Mouse (Mus musculus) cerebellum, adult 18-20 months (tissue): ENCODE results near the gene Hsf2bp.

ENCODE experiments used
- DNase-seq, 2 experiments: peaks; one replicate each; pipeline ENCODE4 v3.0.0; 2021

The Hsf2bp gene

DNA sequence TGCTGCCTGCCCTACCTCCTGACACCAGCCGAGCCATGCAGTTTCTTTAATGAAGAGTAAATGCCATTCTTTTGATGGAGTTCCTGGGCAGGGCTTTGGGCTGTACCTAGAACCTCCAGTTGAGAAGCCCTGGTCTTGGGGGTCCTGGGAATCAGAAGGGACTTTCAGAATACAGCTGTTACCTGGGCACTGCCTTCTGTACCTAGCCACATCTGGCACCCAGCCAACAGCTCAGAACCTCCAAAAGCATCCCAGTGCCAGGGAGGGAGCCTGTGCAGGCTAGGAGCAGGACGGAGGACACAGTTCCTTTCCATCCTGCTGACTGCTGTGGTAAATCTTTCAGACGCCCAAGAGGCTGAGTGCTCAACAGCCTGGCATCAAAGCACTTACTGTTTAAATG, 100.3 kb downstream of the Hsf2bp start:
- no peak for DNase-seq

- no peak for DNase-seq
Observed at GRCm38 (mm10) chr17:31935091-31935830, 100.9 kb downstream of the Hsf2bp start.

DNA sequence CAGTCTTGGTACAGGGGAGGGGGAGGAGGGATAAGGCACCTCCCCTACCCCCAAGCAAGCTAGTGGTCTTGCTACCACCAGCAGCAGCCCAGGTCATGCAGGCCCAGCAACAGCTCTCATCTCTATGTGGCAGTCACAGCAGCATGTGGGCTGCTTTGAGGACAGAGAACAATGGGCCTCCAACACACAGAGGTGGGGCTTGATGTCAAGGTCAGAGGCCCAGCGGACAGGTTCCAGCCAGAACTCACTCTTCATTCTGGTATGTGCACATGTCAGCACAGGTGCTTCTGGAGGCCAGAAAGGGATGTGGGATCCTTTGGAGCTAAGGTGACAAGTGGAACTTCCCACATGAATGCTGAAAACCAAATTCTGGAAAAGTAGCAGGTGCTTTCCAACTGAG, 102.2 kb downstream of the Hsf2bp start:
- DNase-seq = no peak

GRCm38 (mm10) chr17:31931499-31931898, 104.7 kb downstream of the Hsf2bp start:
- no peak for DNase-seq

DNA sequence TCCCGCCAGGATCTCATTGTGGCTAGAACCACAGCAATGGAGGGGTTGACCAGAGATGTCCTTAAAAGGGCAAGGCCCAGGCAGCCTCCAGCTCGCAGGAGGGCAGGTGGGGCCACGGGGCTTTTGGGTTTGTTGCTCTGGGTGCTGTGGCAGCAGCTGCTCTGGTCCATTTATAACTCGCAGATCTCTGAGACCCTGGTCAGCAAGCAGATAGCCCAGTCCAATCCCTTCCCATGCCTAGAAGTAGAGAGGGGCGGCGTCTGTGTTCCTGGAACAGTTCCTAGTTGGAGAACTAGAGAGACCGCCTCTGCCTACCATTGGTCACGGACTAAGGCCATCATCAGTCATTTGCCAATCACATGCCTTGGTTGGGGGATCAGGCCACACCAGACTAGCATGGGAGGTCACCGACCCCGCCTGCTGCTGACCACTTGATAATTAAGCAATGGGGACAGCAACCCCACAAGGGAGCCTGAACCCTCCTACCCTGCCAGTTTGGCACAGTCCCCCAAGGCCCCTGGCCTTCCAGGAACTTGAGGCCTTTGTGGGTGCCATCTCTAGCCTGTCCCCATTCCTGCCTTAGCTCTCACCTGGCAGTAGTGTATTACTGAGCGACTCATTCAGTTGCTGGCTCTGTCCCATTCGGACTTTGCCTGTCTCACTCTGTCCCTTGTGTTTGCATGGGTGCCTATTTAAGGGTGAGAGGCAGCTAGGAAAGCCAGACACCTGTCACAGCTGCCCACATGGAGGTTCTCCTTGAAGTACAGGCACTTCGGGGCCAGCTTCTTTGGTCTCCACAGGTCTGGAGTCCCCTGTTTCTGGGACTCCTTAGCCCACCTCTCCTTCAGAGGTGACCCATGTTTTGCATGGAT, 106.1 kb downstream of the Hsf2bp start:
- no peak for DNase-seq

DNA sequence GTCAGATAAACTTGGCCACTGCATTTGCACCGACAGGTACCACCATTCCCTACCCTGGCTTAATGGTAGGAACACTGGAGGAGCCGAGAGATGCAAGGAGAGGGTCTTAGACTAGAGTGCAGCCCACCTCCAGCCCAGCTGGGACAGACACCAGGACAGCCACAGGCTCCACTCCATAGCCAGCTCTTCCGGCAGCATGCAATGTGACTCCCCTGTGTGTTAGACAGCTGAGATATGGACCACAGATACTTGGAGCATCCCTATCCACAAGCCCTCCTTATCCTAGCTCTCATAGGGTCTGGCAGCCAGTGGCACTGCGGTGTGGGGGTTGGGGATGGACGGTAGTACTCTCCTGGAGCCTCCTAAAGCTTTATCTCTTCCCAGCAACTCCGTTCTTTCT, 107.1 kb downstream of the Hsf2bp start:
- no peak for DNase-seq

DNA sequence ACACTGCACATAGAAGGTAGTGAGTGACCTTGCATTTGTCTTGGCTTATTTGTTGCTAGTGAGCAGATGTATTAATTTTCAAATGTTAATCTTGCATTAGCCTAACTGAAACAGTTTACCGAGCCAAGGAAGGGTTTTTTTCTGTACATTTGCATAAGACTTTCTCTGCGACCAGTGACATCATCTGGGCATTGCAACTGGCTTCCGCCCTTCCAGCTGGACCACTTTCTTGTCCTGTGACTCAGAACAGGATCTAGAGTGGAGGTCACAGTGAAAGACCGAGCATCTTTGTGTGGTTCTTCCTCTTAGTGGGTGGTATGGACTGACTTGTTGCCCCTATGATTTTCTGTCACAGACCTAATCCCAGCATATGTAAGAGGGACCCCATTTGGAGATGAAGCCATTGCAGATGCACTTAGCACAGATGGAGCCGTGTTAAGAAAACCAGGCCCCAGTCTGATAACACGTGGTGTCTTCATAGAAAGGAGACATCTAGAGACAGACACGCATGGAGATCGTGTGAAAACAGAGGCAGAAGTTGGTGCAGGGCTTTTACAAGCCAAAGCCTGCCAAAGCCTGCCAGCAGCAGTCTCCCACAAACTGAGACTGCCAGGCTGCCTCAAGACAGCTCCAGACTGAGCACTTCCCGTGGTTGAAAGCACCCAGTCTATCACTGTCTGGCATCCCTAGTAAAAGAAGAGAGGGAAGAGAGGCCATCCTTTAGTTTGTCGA, 108.1 kb downstream of the Hsf2bp start:
- DNase-seq = no peak

DNA sequence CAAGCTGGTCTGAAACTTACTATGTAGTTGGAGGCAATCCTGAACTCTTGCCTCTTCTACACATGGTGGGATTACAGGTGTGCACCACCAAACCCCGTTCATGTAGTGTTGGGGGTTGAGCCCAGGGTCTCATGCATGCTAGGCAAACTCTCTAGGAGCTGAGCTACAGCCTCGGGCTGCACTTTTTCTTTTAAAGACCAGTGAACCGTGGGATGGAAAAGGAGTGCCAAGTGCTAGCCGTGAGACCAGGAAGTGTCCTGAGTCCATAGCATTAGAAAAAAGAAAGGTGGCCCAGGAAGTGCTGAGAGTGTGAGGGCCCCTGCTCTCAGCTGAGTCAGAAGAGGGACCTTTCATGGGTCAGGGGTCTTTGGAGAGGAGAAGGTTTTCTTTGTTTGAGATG, 111.9 kb downstream of the Hsf2bp start:
- DNase-seq = no peak

GRCm38 (mm10) chr17:31923310-31923970, 112.7 kb downstream of the Hsf2bp start:
- no peak for DNase-seq

DNA sequence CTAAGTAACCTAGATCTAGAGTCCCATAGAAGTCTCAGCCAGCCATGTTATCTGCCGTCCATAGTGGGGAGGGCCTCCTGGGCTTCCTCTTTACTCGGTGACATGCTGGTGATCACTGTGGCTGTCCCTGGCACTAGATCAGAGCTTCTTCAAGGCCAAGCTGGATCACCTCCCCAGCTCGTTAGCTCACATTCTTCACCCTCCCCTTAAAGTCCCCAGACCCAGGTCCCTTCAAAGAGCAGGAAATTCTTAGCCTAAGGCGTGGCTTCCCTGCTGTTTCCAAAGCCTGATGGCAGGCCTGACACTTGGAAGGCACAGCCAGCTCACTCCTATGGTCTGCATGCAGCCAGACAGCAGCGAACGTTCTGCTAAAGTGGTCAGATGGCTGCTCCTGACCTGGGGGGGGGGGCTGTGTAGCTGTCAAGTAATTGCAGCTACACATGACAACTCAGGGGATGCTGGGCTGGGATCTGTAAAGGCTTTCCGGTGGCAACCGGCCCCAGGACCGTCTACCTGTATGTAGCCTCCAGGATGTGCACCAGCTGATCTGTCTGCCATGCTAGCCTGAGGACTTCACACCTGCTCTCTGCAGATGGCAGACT, 115.5 kb downstream of the Hsf2bp start:
- DNase-seq = no peak

DNA sequence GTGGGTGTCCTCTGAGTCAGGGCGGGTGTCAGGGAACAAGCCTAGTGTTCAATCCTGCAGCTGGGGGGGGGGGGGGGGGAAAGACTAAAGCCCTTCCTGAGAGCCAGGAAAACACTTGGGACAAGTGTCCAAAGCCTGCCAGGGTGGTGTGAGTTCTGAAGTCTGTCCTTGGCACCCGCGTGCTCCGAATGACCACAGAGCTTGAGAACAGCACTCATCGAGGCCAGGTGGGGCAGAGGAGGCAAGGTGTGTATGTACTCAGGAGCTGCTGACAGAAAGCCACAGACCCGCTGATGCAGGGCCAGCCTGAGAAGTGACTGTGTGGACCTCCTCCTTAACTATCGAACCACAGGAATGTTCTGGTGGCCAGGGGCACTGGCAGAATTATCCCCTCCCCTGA, 116.5 kb downstream of the Hsf2bp start:
- no peak for DNase-seq

- DNase-seq = no peak
Observed at GRCm38 (mm10) chr17:31918374-31918773, 117.8 kb downstream of the Hsf2bp start.

GRCm38 (mm10) chr17:31916461-31916775, 119.7 kb downstream of the Hsf2bp start:
- DNase-seq = no peak

DNA sequence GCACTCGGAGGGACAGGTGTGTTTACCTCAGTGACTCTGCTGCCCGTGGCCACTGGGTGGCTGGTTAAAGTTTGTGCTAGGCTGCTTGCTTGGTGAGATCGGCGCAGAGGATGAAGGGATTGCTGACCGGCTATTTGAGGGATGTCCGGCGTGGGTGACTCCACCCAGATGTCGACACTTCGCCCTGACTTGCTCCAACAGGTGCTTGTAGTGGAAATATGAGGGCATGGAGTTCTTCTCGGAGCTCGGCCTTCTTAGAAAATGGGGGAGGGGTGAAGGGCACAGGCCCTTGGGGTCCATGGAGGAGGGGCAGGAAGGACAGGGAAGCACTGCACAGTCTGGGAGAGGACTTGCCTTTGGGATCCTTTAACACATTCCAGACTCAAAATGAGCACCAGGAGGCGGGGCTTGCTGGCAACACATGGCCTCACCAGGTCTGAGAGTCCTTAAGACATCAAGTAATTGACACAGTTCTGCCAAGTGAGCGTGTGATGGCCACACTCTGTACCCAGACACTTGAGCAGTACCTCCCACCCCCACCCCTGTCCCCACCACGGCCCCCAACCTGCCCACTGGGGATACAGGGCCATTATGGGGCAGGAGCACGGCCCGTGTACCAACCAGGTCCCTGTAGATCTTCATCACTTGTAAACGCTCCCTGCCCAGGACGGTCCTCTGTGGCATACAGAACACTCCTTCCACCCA, 120.2 kb downstream of the Hsf2bp start:
- DNase-seq = no peak

DNA sequence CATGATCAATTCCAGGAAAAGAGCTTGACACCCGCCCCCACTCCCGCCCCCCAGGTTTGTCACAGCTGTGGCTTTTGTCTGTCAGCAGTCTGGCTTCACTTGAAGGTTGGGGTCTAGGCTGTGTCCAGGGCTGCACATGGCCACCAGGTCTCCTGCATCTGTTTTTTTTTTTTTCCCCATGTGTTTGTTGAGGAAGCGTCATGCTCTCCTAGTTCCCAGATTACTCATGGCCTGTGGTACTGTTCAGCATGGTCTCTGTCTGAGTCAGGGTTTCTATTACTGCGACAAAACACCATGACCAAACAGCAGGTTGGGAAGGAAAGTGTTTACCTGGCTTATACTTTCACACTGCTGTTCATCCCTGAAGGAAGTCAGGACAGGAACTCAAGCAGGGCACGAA, 121.8 kb downstream of the Hsf2bp start:
- no peak for DNase-seq

DNA sequence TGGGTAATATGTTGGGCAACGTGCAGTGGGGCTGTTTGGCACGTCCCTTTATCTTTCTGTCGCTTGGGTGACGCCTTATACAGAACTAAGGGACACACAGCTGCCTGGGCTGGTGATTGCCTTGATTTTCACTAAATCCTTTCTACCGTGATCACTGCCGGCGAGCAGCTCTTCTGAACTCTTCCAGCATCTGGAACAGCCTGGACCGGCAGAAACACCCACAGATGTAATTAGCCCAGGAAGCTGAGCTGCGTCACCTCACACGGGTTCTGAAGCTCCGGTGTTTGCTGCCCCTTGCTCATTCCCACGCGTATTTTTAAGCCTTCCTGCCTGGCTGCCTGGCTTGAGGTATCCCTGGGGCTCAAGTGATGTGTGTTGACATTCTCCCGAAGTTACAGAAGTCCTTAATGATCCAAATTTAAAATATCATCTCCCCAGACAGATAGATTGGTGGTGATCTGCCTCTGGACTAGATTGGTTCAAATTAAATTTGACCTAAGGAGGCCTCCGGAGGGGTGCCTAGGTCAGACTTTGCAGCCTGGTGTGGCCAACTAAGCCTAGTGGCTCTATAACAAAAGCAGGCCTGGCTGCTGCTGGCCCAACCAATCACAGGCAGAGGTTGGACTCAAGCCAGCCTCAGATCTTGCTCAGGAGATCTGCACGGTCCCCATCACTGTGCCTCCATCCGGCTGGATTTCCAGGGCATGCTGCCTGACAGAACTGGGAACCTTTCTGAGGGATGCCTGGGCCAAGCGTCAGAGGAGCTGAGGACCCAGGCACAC, 123.1 kb downstream of the Hsf2bp start:
- DNase-seq = no peak

DNA sequence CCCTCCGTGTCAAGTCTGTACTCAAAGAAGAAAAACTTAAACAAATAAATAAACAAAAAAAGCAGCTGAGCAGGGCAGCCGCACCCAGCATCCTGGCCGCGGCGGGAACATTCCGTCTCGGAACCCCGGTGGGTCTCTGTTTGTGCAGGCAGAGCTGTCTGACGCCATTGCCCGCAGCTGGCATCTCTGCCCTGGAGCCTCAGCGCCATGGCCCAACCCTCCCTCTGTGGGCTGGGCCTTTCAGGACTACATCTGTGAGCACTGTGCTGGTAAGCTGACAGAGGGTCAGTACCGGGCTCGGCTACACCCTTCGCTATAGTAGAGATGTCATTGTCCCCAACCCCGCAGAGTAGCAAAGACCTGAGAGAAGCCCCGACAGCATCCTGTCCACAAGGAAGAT, 123.8 kb downstream of the Hsf2bp start:
- DNase-seq = no peak

GRCm38 (mm10) chr17:31908966-31909365, 127.2 kb downstream of the Hsf2bp start:
- DNase-seq = no peak

DNA sequence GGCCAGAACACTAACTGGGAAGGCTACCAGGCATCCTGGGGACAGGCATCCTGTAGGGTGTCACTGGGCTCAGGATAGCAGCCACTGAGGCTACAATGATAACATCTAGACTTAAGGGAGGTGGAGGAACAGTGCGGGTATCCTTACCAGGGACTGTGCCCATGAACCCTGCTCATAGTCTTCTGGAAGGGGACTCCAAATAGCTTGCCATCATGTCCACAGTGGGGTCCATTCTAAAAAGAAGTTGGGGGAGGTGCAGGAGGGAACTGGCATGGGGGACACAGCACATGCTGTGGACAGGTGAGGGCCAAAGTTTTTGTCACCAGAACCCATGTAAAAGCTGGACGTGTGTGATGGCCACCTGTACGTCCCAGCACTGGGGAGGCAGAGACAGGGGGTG, 129.7 kb downstream of the Hsf2bp start:
- DNase-seq = no peak

DNA sequence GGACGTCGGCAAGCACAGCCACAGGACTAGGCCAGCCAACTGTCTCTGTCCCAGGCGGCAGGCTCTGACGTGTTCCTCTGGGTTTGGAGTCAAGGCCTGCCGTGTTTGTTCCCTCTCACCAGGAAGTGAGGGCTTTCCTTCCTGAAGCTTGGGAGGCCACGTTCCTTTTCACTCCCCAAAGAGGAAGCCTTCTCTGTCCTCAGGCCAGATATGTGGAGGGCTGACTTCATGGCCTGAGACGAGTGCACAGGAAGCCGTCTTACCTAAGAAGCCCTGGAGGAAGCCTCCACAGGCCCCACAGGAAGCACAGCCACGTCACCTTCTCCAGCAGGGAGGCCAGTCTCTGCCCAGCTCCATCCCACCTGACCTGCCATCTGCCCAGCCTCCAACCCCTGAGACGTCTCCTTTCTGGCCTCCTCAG, 130.3 kb downstream of the Hsf2bp start:
- DNase-seq = no peak

- no peak for DNase-seq
Observed at GRCm38 (mm10) chr17:31905201-31905790, 130.9 kb downstream of the Hsf2bp start.
